Mouse (Mus musculus): Measurements from ENCODE around the gene Mrpl38. TPM values are rescaled to one million over a fixed set of nuclear protein-coding genes. Genes with fewer than 3 reads are reported as not detected.

Mrpl38 gene
- polyA plus RNA-seq, 1 experiment from 2014 or later: 94.7 TPM

DNA sequence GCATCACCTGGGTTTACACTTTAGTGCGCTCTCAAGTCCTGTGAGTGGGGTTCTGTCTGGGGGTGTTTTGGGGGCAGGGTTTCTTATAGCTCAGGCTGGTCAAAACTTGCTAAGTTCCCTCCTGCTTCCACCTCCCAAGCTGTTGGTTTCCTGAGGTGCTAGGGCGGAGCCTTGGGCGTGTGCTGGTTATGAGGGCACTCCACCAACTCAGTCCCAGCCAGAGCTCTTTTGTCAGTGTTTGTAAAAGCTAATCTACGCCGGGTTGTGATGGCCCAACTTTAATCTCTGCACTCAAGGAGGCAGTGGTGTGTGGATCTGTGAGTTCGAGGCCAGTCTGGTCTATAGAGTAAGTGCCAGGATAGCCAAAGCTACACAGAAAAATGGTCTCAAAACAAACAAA, 54.5 kb downstream of the Mrpl38 start:
- no peaks in the 10 kb centered on the region for H3K27me3 ChIP-seq
- H3K4me2 ChIP-seq: no peak overlapping the region
- H3K4me1 ChIP-seq: peaks cover 18% of the 10 kb centered on the region
- no peaks in the 10 kb centered on the region for H3K9me3 ChIP-seq
- peaks cover 43% of the 10 kb centered on the region for H3K36me3 ChIP-seq
- no peak for ATAC-seq (ENCODE audit: borderline replicate concordance, extremely low read depth, low FRiP score, low TSS enrichment)
- 83% methylated on average over 6 of the region's 6 CpGs for WGBS
- H3K9ac ChIP-seq: no peak overlapping the region
- H3K4me3 ChIP-seq: no peak overlapping the region
- no peak overlapping the region for H3K27ac ChIP-seq

- Histone ChIP-seq H3K9ac (no peak overlapping the region), H3K4me1 (peaks cover 26% of the 10 kb centered on the region), H3K4me3 (no peak overlapping the region), H3K27me3 (no peaks in the 10 kb centered on the region), H3K4me2 (no peak overlapping the region), H3K9me3 (no peaks in the 10 kb centered on the region), H3K36me3 (peaks cover 49% of the 10 kb centered on the region), H3K27ac (no peak overlapping the region)
- no peak for ATAC-seq (ENCODE audit: borderline replicate concordance, extremely low read depth, low FRiP score, low TSS enrichment)
- 87% methylated on average over 14 of the region's 14 CpGs for WGBS
Measured at GRCm38 (mm10) chr11:116083096-116083672, 55.5 kb downstream of the Mrpl38 start.

Other genes starting within 250 kb of the Mrpl38 start
- gene Smim5, start 238.9 kb downstream of the Mrpl38 start, polyA plus RNA-seq (2015; fragmentation: Nextera tagmentation; extraction: Ambion mirVana): 3.6 and 4.8 TPM in 2 replicates
- gene Smim6, start 226.9 kb downstream of the Mrpl38 start, polyA plus RNA-seq (2015; fragmentation: Nextera tagmentation; extraction: Ambion mirVana): 24.4 and 25.5 TPM in 2 replicates
- gene Sap30bp, start 205.6 kb downstream of the Mrpl38 start, polyA plus RNA-seq (2015; fragmentation: Nextera tagmentation; extraction: Ambion mirVana): 29.8 and 35.5 TPM in 2 replicates
- gene Recql5, start 205.4 kb downstream of the Mrpl38 start, polyA plus RNA-seq (2015; fragmentation: Nextera tagmentation; extraction: Ambion mirVana): 20.5 and 22.3 TPM in 2 replicates
- gene Itgb4, start 164.2 kb downstream of the Mrpl38 start, polyA plus RNA-seq (2015; fragmentation: Nextera tagmentation; extraction: Ambion mirVana): 2.6 and 3.4 TPM in 2 replicates
- 215 and 229 TPM in 2 replicates for gene Galk1, start 126.1 kb downstream of the Mrpl38 start, polyA plus RNA-seq (2015; fragmentation: Nextera tagmentation; extraction: Ambion mirVana)
- 1,879 and 1,955 TPM in 2 replicates for gene H3f3b, start 110.9 kb downstream of the Mrpl38 start, polyA plus RNA-seq (2015; fragmentation: Nextera tagmentation; extraction: Ambion mirVana)
- gene Unk, start 108.5 kb downstream of the Mrpl38 start, polyA plus RNA-seq (2015; fragmentation: Nextera tagmentation; extraction: Ambion mirVana): 37.0 and 37.7 TPM in 2 replicates
- gene Unc13d, start 60.9 kb downstream of the Mrpl38 start, polyA plus RNA-seq (2015; fragmentation: Nextera tagmentation; extraction: Ambion mirVana): 4.1 and 6.4 TPM in 2 replicates
- 58.0 and 67.9 TPM in 2 replicates for gene Wbp2, start 51.9 kb downstream of the Mrpl38 start, polyA plus RNA-seq (2015; fragmentation: Nextera tagmentation; extraction: Ambion mirVana)
- gene Trim47, start 11.7 kb downstream of the Mrpl38 start, polyA plus RNA-seq (2015; fragmentation: Nextera tagmentation; extraction: Ambion mirVana): 24.9 and 25.9 TPM in 2 replicates
- gene Trim65, start 7.7 kb downstream of the Mrpl38 start, polyA plus RNA-seq (2015; fragmentation: Nextera tagmentation; extraction: Ambion mirVana): 3.7 and 4.3 TPM in 2 replicates
- gene Fbf1, start 29.3 kb upstream of the Mrpl38 start, polyA plus RNA-seq (2015; fragmentation: Nextera tagmentation; extraction: Ambion mirVana): 29.7 and 35.9 TPM in 2 replicates
- gene Ten1, start 60.0 kb upstream of the Mrpl38 start, polyA plus RNA-seq (2015; fragmentation: Nextera tagmentation; extraction: Ambion mirVana): 77.5 and 78.3 TPM in 2 replicates
- 19.6 and 21.2 TPM in 2 replicates for gene Acox1, start 60.2 kb upstream of the Mrpl38 start, polyA plus RNA-seq (2015; fragmentation: Nextera tagmentation; extraction: Ambion mirVana)
- gene Evpl, start 99.2 kb upstream of the Mrpl38 start, polyA plus RNA-seq (2015; fragmentation: Nextera tagmentation; extraction: Ambion mirVana): 5.8 and 6.4 TPM in 2 replicates
- gene Srp68, start 135.3 kb upstream of the Mrpl38 start, polyA plus RNA-seq (2015; fragmentation: Nextera tagmentation; extraction: Ambion mirVana): 89.8 and 95.4 TPM in 2 replicates
- 0.07 and 0.24 TPM in 2 replicates for gene Galr2, start 142.1 kb upstream of the Mrpl38 start, polyA plus RNA-seq (2015; fragmentation: Nextera tagmentation; extraction: Ambion mirVana)
- 58.4 and 63.5 TPM in 2 replicates for gene Exoc7, start 168.4 kb upstream of the Mrpl38 start, polyA plus RNA-seq (2015; fragmentation: Nextera tagmentation; extraction: Ambion mirVana)
- 21.1 and 21.2 TPM in 2 replicates for gene Foxj1, start 196.5 kb upstream of the Mrpl38 start, polyA plus RNA-seq (2015; fragmentation: Nextera tagmentation; extraction: Ambion mirVana)